Mouse (Mus musculus): ENCODE results near the gene Oxsr1.
"Not testable (repeated sequence)": the region's sequence is repeated elsewhere in the genome, so short reads cannot be mapped to it uniquely, and the experiment has no call there.

Gene Oxsr1

GRCm38 (mm10) chr9:119337842-119338241, 15.6 kb upstream of the Oxsr1 start:
- no peak for DNase-seq (ENCODE audit: low spot score)

GRCm38 (mm10) chr9:119335571-119335970, 13.3 kb upstream of the Oxsr1 start:
- no peak for DNase-seq (ENCODE audit: low spot score)

GRCm38 (mm10) chr9:119334834-119335233, 12.6 kb upstream of the Oxsr1 start:
- DNase-seq (ENCODE audit: low spot score), result no peak

GRCm38 (mm10) chr9:119334324-119334723, 12.1 kb upstream of the Oxsr1 start:
- DNase-seq (ENCODE audit: low spot score), result no peak

- no peak for DNase-seq (ENCODE audit: low spot score)
Measured at GRCm38 (mm10) chr9:119330186-119330963, 8.1 kb upstream of the Oxsr1 start.

GRCm38 (mm10) chr9:119328488-119328887, 6.3 kb upstream of the Oxsr1 start:
- DNase-seq (ENCODE audit: low spot score), result no peak

- no peak for DNase-seq (ENCODE audit: low spot score)
Measured at GRCm38 (mm10) chr9:119324130-119324529, 1.9 kb upstream of the Oxsr1 start.

- DNase-seq (ENCODE audit: low spot score), result no peak
Measured at GRCm38 (mm10) chr9:119323260-119323645, 1.0 kb upstream of the Oxsr1 start.

- DNase-seq (ENCODE audit: low spot score), result no peak
Measured at GRCm38 (mm10) chr9:119321392-119322229, 616 bp downstream of the Oxsr1 start.

GRCm38 (mm10) chr9:119320946-119321345, 1.3 kb downstream of the Oxsr1 start:
- DNase-seq (ENCODE audit: low spot score), result no peak

GRCm38 (mm10) chr9:119320446-119320845, 1.8 kb downstream of the Oxsr1 start:
- no peak for DNase-seq (ENCODE audit: low spot score)

- no peak for DNase-seq (ENCODE audit: low spot score)
Measured at GRCm38 (mm10) chr9:119318891-119319290, 3.3 kb downstream of the Oxsr1 start.

GRCm38 (mm10) chr9:119313096-119313495, 9.1 kb downstream of the Oxsr1 start:
- DNase-seq (ENCODE audit: low spot score), result no peak

- no peak for DNase-seq (ENCODE audit: low spot score)
Measured at GRCm38 (mm10) chr9:119309067-119309466, 13.2 kb downstream of the Oxsr1 start.

GRCm38 (mm10) chr9:119305863-119306262, 16.4 kb downstream of the Oxsr1 start:
- DNase-seq (ENCODE audit: low spot score), result no peak

- no peak for DNase-seq (ENCODE audit: low spot score)
Measured at GRCm38 (mm10) chr9:119298563-119298962, 23.7 kb downstream of the Oxsr1 start.

GRCm38 (mm10) chr9:119297696-119298095, 24.5 kb downstream of the Oxsr1 start:
- no peak for DNase-seq (ENCODE audit: low spot score)

- DNase-seq (ENCODE audit: low spot score), result no peak
Measured at GRCm38 (mm10) chr9:119290791-119291190, 31.4 kb downstream of the Oxsr1 start.

GRCm38 (mm10) chr9:119280894-119281682, 41.1 kb downstream of the Oxsr1 start:
- no peak for DNase-seq (ENCODE audit: low spot score)

- DNase-seq (ENCODE audit: low spot score), result no peak
Measured at GRCm38 (mm10) chr9:119278031-119278430, 44.2 kb downstream of the Oxsr1 start.

GRCm38 (mm10) chr9:119276321-119276720, 45.9 kb downstream of the Oxsr1 start:
- DNase-seq (ENCODE audit: low spot score), result no peak

GRCm38 (mm10) chr9:119274814-119275213, 47.4 kb downstream of the Oxsr1 start:
- not testable (repeated sequence) for DNase-seq (ENCODE audit: low spot score)

All from left cerebral cortex, adult 11 months (tissue).